Mouse (Mus musculus) liver, embryonic 14.5 days (tissue): ENCODE measurements around the gene Oxtr.

Source experiments
- CTCF ChIP-seq: IDR thresholded peaks from 2 replicates; pipeline ENCODE4 v1.5.1; 2016; ENCODE audit warnings: antibody characterized with exemption, low read depth, control low read depth
- EP300 ChIP-seq: IDR thresholded peaks from 2 replicates; pipeline ENCODE4 v1.6.1; 2016; ENCODE audit warnings: antibody characterized with exemption, low read depth

DNA sequence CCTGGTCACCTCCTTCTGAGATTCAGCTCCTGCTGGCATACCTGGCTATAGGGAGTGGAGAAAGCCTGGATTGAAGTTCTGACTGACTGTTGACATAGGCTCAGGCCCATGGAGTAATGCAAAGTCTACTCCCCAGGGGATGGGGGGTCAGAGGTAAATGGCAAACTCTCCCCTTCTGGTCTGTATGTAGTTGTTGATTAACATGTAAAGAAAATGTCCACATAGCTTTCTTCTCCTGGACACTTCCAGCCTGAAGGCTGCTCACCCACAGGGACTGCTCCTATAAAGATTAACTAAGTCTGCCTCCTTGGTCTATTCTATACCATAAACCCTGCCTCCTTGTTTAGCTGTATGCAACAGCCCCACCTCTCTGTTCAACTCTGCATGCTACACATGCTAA is 23.7 kb downstream of the Oxtr start:
- TF ChIP-seq CTCF (no peak), EP300 (no peak)
